Mouse (Mus musculus) cerebral cortex, adult 2 months (tissue): ENCODE results near the gene Marveld1.

Source experiments
- WGBS: fragments of 180-500 bp; shearing (Covaris S2); methylation state at CpG from one replicate; pipeline ENCODE4 v1.1.7; 2018; 5-methylcytosine and 5-hydroxymethylcytosine counted together

Gene Marveld1

DNA sequence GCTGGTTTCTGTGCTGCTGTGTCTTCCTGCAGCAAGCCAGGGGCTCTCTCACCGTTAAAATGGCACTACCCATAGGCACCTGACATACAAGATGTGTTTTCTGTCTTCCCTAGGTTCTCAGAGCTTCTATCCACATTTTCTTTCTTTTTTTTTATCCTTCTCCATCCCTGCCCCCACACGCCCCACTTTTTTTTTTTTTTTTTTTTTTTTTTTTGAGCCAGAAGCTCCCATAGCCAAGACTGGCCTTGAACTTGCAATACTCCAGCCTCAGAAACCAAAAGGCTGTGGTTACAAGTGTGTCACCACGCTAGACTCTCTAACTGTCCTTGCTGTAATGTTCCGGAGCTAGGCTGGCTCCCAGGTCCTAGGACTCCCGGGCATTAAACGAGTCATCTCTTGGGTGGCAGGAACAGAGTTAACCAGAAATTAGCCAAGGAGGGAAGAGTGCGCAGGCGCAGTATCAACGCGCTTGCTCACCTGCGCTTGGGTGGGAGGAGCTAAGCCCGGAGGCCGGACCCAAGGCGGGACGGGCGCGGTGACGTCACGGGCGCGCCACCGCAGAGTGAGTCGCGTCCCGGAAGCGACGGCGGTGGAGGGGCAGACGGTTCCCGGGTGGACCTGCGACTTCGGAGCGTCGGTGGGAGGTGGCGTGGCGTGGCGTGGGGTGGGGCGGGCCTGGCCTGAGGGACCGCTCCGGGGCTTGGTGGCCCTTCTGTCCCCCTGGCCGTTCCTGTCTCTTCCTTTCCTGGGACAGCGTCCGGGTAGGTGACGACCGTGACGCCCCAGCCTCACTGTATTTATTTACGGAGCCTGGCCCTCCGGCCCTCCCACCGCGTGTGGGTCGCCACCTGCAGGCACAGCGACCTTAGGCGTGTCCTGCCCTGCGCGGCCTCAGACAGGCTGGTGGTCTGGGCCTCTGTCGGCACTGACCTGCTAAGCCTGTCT lies 23.1 kb downstream of the Marveld1 start:
- WGBS, result under 1% methylated on average over 56 of the region's 56 CpGs

DNA sequence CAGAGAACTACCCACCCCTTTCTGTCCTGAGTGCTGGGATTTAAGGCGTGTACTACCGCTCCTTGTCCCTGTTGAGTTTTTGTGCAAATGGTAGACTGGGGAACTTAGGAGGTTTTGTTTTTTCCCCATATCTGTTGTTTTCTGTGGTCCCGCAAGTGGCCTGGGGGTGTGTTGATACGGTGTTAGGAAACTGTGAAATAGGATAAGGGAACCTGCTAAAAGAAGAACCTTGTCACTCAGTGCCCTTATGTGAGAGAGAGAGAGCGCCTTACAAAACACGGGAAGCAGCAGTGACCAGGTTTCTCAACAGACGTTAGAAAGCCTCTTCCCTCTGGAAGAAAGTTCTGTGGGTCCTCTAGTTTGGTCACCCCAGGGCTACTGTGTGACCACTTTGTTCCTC lies 29.6 kb downstream of the Marveld1 start:
- WGBS, result 80% methylated on average over 7 of the region's 7 CpGs

DNA sequence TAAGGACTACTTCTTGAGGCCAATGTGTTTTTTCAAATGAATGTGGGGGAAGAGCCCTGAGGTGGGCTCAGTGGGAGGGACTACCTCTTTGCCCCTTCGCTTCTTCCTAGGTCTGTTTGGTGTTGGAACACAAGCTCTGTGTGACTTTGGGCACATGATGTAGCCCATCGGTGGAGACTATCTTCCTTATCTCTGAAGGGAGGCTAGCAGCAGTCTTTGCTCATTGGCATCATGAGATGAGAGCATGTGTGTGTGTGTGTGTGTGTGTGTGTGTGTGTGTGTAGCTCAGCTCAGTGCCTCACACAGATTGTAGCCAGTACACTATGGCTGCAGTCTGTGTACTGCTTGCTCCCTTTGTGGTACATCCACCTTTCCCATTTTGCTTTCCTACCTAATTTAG lies 30.3 kb downstream of the Marveld1 start:
- WGBS, result 84% methylated on average over 2 of the region's 2 CpGs

- WGBS, result 87% methylated on average over 14 of the region's 14 CpGs
Observed at GRCm38 (mm10) chr19:42179356-42179755, 32.2 kb downstream of the Marveld1 start.

GRCm38 (mm10) chr19:42182673-42183072 lies 35.5 kb downstream of the Marveld1 start:
- WGBS, result 65% methylated on average over 6 of the region's 6 CpGs

GRCm38 (mm10) chr19:42189735-42190134 lies 42.5 kb downstream of the Marveld1 start:
- WGBS, result 80% methylated on average over 4 of the region's 4 CpGs

DNA sequence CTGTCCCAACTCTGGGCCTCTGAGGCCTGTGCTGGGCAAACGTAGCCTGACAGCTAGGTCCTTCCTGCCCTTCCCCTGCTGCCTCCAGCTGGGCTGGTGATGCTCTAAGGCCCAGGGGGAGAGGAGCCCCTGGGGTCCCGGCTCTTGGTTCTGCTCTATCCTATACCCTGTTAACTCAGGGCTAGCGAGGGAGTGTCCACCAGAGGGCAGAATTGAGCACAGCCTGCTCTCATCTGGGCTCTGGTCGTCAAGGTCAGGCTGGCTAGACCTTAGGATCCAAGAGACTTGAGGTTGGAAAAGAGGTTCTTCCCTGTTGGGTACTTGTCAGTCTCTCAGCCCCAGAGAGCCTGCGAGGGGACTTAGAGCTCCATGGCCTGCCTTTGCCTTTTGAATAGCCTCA lies 43.3 kb downstream of the Marveld1 start:
- WGBS, result 29% methylated on average over 5 of the region's 5 CpGs

DNA sequence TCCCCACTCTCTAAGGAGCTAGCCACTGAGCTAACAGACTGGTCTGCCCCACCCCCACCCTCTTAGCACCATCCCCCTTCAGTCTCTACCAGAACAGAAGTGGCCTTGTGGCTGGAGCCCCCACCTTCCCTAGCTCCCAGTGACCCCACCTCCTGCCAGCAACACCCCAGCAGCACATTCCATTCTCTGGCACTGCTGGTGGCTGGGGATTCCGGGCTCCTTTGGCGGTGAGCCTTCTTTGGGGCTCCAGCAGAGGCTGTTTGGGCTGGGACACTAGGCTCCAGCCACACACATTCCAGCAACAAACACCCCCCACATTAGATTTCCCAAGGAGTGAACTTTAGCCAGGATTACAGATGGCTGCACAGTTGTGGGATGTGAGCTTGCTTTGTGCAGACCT lies 46.1 kb downstream of the Marveld1 start:
- 59% methylated on average over 2 of the region's 2 CpGs for WGBS

DNA sequence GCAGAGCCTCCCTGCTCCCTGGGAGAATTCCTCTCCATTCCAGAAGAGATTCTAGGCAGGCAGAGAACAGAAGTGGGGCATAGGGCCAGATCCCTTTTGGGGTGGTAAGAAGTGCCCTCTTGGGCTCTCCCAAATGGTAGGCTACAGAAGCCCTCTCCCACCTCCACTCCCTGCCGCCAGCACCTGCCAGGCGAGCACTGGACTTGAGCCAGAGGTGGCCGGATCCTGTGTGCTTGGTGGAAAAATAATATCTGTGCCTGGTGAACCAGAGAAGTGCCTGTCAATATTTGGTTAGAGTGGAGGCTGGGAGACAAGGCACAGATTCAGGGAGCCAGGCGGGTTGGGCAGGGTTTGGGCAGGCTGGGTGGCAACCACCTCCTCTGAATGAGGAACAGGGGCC lies 49.2 kb downstream of the Marveld1 start:
- WGBS, result 73% methylated on average over 4 of the region's 4 CpGs

- WGBS, result 62% methylated on average over 4 of the region's 4 CpGs
Observed at GRCm38 (mm10) chr19:42197066-42197465, 49.9 kb downstream of the Marveld1 start.

GRCm38 (mm10) chr19:42198026-42198425 lies 50.8 kb downstream of the Marveld1 start:
- WGBS, result 40% methylated on average over 11 of the region's 11 CpGs
